Mouse (Mus musculus) natural killer cell, adult 2 months (primary cell): Measurements from ENCODE around the gene D16Ertd472e.
"Not testable (repeated sequence)": the region's sequence is repeated elsewhere in the genome, so short reads cannot be mapped to it uniquely, and the experiment has no call there.

Experiments
- DNase-seq, 2 experiments: peaks; one replicate each; pipeline ENCODE4 v3.0.0; 2022; ENCODE audit warnings: low spot score in 2 of 2

Gene D16Ertd472e

DNA sequence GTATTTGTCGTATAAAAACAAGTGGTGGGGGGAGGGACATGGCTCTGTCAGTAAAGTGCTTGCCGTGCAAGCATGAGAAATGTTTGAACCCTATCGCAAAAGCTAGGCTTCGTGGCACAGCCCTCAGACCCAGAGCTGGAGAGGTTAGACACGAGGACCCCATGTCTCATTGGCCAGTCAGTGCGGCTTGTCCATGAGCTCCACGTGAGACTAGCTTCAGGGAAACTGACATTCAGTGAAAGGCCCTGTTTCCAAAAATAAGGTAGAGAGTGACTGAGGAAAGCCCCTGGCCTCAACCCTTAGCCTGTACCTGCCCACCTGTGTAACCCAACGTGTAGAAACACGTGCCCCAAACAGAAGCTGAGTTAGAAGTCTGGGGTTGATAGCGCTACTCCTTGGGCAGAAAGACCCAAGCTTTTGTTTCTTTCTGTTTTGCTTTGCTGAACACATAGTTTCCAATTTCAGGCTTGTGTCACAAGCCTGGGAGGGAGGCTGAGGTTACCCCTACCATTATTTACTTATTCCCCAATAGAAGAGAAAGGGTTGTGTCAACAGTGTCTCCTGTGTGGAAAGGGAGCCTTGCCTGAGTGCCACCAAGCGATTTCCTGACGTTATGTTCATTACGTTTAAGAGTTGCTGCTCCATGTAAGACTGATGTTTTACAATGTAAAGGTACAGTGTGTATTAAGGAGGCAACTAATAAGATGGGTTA lies 12.2 kb downstream of the D16Ertd472e start:
- no peak for DNase-seq

DNA sequence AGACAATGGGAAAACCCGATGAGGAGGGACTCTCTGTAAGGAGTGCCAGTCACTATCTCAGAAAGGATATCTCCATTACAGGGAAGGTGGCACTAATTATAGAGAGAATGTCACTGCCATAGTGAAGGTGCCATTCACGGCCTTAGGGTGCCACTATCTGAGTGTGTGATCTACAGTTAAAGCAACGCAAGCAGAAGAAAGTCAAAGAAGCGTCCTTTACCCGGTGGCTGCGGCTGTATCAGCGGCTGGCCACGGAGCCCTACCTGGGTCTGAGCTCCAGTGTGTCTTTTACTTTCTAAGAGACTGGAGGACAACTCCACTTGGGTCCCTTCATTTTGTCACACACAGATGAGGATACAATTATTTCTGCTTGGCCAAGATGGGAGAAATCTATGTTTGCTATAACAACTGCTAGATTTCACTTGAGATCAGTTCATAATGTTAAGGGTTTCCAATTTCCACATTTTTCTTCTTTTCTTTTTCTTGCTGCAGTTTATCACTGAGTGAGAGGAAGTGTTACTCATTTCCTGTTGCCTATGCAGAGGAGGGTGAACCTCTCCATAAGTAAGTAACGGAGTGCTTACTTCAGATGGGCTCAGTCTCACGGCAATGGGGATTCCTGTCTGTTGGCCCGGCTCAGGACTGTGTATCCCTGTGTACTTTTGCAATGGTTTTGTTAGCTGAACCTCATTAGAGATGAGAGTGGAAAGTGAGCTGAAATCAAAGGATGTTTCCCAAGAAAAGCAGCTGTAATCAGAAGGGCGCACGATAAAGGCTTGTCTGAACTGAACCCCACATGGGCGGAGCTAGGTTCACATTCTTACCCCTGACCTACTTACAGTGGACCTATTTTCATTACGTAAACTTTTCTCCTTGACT lies 13.2 kb downstream of the D16Ertd472e start:
- peak; percentile 41 to 47 for DNase-seq

DNA sequence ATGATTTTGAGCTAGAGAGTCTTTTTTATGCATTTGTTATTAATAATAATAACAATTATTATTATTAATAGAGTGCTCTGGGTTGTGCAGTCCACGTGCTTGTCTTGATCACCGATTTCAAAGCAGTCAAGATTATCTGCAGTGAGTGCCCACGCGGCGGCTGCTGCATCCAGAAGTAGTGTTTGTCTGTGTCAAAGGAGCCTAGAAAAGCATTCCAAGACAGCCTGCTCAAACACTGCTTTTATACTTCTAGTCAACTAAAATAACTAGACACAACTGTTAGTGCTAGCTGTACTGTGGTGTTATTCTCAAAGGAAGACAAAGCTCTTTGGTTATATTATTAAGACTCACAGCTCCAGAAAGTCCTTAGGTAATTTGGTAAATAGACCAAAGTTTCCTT lies 15.9 kb downstream of the D16Ertd472e start:
- no peak for DNase-seq

DNA sequence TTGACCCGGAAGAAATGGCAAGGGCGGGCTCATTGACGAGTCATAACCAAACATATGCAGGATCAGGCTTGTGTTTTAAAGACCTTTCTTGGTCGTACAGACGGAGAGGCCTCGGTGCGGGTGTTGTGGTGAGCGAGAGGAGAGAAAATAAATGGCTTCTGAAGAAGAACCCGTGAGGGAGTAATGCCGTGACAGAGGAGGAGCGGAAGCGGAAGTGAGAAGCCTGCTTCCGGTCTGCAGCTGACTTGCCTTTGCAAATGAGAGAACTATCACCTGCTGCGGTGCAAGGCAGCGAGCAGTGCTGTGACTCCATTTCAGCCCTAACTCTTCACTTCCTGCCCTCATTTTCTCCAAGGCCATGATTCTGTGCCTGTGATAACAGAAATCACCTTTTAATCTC lies 16.4 kb downstream of the D16Ertd472e start:
- peak; percentile 42 to 63 for DNase-seq

DNA sequence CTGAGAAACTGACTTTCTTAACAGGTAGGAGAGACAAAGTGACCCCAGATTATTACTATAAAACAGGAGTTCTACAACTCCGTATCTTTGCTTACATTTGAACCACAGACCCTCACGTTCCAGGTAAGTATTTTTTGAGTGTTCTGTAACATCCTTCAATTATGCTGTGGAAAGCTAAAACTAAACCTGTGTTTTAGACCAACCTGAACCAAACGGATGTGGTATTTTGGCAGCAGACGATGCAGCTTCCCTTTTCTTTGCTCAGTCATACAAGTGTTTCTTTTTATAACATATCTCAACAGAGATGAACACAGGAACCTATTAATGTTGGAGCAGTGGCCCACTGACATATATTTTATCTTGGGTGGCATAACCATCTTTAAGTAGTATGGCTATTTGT lies 18.9 kb downstream of the D16Ertd472e start:
- DNase-seq = peak; percentile 35 to 43

DNA sequence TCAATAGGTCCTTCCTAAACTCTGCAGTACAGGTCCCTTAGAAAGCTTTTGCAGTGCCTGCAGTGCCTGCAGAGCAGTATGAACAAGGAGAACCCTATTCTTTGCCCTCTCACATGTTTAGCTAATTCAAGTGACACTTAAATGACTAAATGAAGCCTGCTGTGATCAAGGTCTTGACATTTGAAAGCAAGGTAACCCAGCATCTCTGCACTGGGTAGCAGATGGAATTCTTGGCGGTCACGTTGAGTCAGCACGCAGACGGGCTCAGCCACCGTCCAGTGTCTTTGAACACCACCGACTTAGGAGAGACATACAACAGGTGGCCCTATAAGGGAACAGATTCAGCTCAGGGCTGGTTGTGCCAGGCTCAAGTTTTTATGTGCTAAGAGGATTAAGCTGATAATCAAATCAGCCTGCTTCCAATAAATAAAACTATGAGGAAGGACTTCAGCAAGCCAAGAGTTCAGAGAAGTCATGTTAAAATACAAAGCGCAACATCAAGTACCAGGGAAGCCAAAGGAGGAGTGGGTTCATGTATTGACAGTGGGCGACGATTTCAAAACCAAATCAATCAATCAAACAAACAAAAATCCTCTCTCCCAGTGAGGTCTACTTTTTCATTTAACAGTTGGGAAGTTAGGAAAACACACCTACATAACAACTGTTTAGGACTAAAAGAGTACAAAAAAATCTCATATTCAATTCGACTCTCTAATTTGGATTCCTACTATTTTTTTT lies 21.4 kb downstream of the D16Ertd472e start:
- DNase-seq = no peak

DNA sequence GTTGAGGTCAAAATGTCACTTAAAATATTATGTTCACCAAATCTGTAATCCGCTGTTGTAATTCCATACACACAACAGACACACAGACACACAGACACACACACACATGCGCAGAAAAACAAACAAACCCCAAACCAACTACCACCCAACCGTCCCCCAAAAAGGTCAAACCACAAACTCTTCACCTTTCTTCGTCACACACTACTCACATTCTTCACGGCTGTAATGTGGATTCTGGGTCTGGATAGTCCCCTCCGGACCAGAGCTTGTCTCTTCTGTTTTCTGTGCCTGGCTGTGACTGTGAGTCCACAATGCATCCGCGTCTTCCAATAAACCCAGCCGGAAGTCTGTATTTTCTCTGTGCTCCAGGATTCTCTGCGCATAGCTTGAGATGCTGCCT lies 29.1 kb downstream of the D16Ertd472e start:
- DNase-seq = peak; percentile 38 to 69

DNA sequence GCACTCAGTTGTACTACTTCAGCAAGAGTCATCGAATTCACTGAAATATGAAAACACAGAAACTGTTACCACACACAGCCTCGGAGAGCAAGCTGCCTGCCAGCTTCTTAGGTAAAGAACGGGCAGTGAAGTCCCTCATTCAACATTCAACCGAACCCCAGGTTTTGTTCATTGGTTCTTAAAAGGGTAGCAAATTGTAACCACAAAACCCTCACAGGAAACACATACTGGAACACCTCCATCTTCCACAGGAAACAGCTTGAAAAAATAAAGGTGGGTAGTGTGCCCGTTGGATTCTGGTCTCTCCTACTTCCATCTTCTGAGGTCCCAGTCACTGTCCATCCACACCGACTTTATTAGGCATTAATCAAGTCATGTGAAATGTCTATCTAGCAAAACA lies 30.0 kb downstream of the D16Ertd472e start:
- DNase-seq = peak in 1 of 2 experiments; percentile 35

DNA sequence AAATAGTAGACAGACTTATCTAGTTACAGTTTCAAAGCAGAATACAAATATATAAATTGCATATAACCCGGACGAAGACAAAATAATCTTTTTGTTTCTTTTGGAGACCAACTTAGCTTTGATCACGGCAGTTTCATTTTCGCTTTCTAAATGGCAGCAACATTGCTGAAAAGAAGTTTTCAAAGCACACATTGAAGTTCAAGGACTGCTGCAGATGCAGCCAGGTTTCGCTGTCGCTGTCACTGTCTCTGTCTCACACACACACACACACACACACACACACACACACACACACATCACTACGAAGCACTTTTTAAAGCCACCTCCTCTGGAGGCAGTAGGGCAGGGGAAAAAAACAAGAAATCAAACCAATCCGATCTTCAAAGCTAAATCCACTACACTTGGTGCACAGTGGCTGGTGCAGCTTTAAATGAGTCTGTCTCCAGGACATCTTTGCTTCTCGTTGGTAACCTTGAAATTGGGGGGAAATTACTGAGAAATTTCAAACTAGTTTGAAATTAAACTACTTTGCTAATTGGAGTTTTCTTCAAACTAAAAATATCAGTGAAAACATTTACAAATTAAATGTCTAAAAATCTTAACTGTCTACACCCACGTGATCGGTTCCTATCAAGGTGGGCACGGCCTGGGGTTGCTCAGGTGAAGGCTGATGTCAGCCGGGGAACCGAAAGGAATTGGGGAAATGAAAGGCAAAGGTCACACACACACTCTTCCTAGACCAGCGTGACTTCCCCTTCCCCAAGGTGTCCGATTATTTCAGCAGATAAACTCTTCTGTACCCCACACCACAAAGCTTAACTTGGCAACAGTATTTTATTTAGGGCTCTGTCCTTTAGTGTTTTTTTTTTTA lies 35.9 kb downstream of the D16Ertd472e start:
- peak in 1 of 2 experiments; percentile 47 for DNase-seq

DNA sequence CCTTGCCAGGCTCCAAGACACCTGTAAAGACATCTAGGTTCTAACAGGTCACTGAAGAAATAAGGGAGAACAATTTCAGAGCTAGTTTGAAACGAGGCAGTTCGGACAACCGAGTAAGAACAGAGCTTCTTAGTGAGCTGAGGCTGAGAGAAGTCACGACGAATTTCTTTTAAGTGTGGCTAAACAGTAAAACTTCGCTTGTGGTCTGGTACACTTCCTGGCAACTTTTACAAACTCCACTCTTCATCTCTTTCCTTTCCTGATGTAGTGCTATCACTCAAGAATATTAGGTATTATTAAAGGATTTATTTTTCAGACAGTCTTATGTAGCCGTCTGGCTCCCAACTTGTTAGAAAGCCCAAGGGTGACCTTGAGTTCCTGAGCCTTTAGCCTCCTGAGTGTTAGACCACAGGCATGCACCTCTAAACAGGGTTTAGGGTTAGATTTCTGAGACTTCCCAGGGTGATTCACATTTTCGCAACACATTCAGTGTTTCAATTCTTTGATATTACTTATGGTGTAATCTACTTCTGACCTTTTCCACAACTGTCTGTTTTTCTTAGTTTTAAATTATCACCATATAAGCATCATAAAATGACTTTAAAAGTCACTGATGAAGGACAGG lies 38.6 kb downstream of the D16Ertd472e start:
- no peak for DNase-seq

DNA sequence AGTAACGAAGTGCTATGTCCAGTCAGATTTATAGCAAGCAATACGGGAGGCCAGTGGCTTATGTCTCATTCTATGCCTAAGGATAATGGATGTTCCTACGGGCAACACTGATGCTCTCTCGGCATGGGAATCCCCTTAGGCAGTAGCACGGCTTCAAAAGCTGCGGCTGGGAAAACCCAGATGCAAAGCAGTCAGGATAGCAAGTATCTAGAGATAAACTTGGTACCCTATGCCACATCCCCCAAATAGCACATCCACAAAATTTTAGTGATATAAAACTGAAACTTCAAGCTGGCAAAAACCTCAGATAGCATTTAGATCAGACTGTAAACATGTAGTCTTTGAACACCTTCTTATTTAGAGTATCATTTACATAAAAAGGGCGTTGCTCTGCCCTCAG lies 39.2 kb downstream of the D16Ertd472e start:
- DNase-seq = no peak

DNA sequence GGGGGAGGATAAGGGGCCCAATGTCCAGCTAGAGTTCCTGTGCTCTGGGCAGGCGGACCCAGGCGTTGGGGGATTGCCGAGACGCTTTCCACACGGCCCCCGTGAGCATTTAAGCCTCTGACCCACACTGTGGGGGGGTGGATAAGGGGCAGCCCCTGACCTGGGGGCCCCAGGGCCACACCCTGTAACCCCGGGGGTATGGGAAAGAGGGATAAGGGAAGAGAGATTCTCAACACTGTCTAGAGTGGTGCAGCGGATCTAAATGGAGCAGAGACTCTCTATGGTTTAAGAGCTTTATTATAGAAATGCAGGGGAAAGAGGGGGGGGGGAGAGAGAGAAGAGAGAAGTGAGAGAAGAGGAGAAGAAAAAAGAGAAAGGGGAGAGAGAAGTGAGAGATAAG lies 42.0 kb downstream of the D16Ertd472e start:
- DNase-seq = no peak

DNA sequence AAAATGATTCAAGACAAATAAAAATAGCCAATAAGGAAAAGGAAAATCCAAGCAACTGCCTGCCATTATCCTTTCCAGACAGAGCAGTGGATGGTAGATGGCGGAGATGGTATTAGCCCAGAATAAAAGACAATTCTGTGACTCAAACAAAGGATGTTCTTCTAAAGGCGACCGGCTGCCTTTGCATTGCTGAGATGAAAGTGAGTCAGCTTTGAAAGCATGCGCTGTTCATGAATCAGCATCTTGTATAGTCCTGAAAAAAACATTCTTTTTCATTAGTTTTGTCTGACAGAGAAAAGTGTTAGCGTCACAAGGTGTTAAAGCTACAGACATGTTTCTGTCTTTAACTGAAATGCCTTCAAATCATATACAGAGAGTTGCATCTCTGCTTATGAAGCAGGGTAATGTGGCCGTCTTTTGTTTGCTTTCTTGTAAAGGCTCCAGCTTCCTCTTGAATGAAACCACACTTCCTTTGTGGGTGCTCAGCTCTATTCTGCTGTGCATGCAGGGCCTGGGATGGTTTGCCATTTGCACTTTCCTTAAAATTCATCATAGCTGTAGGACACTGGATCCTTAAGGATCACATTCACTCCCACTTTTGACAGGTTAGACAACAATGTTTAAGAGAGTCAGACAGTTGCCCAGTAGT lies 44.4 kb downstream of the D16Ertd472e start:
- DNase-seq = no peak

DNA sequence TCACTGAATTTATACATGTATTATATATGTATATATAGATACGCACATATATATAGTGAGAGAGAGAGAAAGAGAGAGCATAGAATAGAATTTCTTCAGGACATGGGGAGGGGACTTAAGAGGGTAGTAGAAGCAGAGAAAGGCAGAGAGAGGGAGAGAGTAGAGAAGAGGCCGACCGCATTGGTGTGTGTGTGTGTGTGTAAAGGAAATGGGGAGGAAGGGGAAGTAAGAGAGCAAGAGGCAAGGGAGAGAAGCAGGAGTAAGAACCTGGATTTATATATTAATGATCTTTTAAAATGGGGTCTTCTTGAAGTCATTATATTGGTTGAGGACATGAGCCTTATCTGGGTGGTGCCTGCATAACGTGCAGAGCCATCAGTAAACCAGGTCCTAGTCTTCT lies 53.5 kb downstream of the D16Ertd472e start:
- no peak for DNase-seq

DNA sequence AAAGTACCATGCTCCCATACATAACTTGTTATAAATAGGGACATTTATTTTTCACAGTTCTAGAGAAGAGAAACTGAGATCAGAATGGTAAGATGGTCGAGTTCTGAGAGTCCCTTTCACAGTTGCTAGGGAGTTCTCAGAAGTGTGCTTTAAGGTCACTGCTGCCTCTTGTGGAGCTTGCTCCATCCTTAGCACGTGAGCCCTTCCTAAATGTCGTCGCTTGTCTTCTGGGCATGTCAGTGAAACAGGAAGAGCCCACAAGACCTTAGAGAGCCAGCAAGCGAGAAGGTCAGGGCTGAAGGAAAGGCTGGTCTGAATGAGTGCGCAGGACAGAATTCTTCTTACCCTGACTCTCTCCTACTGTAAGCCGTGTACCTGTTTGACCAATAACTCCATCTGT lies 57.8 kb downstream of the D16Ertd472e start:
- no peak for DNase-seq

DNA sequence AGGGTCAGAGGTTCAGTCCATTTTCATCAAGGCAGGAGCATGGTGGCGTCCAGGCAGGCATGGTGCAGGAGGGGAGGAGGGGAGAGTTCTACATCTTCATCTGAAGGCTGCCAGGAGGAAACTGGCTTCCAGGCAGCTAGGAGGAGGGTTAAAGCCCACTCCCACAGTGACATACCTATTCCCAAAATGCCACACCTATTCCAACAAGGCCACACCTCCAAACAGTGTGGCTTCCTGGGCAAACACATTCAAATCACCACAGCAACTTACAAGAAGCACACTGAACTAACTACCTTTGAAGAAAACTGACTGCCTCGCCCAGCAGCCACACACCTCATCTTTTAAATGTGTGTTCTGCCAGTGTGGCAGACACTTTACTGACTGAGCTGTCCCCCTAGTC lies 59.3 kb downstream of the D16Ertd472e start:
- DNase-seq = no peak

DNA sequence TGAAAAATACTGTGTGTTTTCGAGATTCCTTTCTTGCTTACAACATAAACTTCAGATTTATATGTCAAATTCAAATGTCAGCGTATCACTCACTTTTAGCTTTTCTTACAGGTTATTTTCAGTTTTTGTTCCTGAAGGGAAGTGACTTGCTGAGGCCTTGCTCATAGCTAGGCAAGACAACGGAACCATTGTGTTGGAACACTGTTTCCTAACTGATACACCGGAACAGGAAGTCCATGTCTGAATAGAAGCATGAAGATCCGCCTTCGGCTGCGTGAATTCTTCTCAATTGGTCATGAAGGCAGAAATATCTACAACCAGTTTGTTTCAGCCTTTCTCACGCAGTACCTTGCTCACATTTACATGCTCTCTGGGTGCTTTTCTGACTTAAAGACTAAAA lies 65.0 kb downstream of the D16Ertd472e start:
- DNase-seq = no peak

DNA sequence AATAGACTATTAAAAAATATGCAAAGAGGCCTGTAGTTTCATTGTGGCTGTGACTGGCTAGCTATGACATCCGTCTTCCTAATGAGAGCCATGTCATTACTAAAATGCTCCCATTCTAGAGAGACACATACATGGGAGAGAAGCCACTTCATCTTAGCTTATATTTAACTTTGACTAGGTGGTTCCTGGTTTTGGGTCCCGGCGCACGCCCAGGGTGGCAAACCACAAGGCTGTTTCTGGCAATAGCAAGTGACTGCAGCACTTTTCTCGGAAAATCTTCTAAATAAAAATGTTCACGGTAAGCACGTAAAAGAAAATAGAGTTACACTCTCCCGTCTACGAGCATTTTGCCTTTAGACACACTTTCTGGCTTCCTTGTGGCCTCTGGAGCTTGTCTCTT lies 74.0 kb downstream of the D16Ertd472e start:
- no peak for DNase-seq

DNA sequence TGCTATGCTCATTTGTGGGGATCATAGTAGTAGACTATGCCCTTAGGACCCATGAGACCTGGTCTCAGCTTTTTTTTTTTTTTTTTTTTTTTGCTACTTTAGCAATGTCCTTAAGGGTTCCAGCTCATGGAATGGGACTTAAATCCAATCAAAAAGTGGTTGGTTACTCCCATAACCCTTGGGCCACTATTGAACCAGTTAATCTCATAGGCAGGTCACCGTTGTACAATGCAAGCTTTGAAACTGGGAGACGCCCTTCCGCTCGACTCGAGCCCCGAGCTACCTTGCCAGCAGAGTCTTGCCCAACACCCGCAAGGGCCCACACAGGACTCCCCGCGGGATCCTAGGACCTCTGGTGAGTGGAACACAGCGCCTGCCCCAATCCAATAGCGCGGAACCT lies 83.8 kb downstream of the D16Ertd472e start:
- DNase-seq = not testable (repeated sequence)

DNA sequence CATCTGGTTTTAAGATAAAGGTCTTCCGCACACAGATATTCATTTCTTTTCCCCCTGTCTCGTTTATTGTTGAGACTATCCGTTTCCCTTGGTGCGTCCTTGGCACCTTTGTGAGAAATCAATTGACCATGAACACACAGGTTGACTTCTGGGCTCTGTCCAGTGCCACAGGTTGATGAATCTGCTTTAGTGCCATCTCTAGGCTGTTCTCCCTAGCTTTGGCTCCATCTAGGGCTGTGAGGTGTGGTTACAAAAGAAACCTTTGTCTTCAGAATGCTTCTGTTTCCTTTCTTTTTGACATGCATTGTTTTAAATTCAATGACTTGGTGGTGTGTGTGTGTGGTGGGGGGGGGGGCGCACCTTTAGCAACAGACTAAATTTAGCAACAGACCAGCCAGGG lies 85.7 kb downstream of the D16Ertd472e start:
- no peak for DNase-seq
